Mouse (Mus musculus): ENCODE results near the gene Aak1. TPM values are rescaled to one million over a fixed set of nuclear protein-coding genes. Genes with fewer than 3 reads are reported as not detected.

Aak1 gene
- polyA plus RNA-seq, 1 experiment from 2014 or later: 18.2 TPM

DNA sequence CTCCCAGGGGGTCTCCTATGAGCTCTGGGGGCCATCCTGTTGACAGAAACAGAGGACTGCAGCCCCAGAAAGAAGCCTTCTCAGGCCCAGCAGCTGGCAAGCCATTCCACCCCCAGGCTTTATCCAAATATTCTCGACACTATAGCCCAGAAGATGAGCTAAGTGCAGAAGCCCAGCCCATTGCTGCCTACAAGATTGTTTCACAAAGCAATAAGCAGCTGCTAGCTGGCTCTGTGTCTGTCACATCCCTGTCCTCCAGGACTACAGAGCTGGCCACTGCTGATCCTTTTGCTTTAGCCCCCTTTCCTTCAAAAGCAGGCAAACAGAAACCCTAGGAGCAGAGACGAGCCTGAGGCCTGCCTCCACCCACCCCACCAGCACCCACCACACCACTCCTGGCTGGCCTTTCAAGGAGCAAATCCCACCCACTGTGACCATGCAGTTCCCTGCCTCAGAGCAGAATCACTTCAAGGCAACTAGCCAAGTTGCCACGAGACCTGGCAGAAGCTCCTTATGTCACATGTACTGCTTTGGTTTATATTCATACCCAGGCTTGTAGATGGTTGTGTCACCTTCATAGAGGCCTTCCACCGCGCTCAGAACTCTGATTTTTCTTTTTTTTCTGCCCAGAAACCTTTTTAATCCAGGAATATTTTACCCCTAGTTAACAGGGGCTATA, 147.5 kb downstream of the Aak1 start:
- Histone ChIP-seq H3K4me3 (no peak overlapping the region), H3K4me2 (no peak overlapping the region), H3K27ac (replicated peaks) (0 out of 2 replicates have a peak overlapping the region, but pooled peaks have one; percentile 8), H3K4me1 (peaks cover 32% of the 10 kb centered on the region), H3K9me3 (no peaks in the 10 kb centered on the region), H3K9ac (0 out of 2 replicates have a peak overlapping the region, but pooled peaks have one; percentile 25), H3K36me3 (peaks cover 58% of the 10 kb centered on the region), H3K27me3 (replicated peaks) (no peaks in the 10 kb centered on the region)
- WGBS: 76% methylated on average over 5 of the region's 5 CpGs
- ATAC-seq (ENCODE audit: extremely low read depth, insufficient number of reproducible peaks, low FRiP score, low TSS enrichment): no peak

- H3K9me3 ChIP-seq: no peaks in the 10 kb centered on the region
- WGBS: 82% methylated on average over 6 of the region's 6 CpGs
- H3K9ac ChIP-seq: no peak overlapping the region; the same call in 1 of the 2 replicates
- peaks cover 30% of the 10 kb centered on the region for H3K4me1 ChIP-seq
- H3K4me2 ChIP-seq: no peak overlapping the region
- ATAC-seq (ENCODE audit: extremely low read depth, insufficient number of reproducible peaks, low FRiP score, low TSS enrichment): no peak
- H3K27me3 ChIP-seq (replicated peaks): no peaks in the 10 kb centered on the region
- H3K36me3 ChIP-seq: peaks cover 58% of the 10 kb centered on the region
- no peak overlapping the region for H3K4me3 ChIP-seq
- H3K27ac ChIP-seq (replicated peaks): no peak overlapping the region
Measured at GRCm38 (mm10) chr6:86997360-86997759, 148.0 kb downstream of the Aak1 start.

DNA sequence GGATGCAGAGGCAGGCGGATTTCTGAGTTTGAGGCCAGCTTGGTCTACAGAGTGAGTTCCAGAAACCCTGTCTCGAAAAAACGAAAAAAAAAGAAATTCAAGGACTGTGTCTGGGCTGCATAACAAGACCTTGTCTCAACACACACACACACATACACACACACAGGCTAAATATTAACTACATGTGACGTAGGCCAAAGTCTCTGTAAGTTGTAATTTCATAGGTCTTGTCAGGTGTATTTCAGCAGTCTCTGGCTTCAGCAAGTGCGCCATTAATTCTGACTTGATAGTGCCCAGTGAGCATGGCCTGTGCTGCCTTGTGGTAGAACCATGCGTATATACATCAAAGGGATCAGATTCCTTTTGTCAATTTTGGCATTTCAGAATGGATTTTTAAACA, 152.7 kb downstream of the Aak1 start:
- 86% methylated on average over 6 of the region's 6 CpGs for WGBS
- Histone ChIP-seq H3K4me2 (no peak overlapping the region), H3K9ac (0 out of 2 replicates have a peak overlapping the region, but pooled peaks have one; percentile 44), H3K4me3 (no peak overlapping the region), H3K36me3 (peaks cover 36% of the 10 kb centered on the region), H3K27me3 (replicated peaks) (no peaks in the 10 kb centered on the region), H3K4me1 (peaks cover 18% of the 10 kb centered on the region), H3K27ac (replicated peaks) (peak overlapping the region; percentile 69), H3K9me3 (no peaks in the 10 kb centered on the region)
- ATAC-seq (ENCODE audit: extremely low read depth, insufficient number of reproducible peaks, low FRiP score, low TSS enrichment): no peak

- Histone ChIP-seq H3K27ac (replicated peaks) (peak overlapping the region; percentile 69), H3K4me2 (no peak overlapping the region), H3K9me3 (no peaks in the 10 kb centered on the region), H3K36me3 (peaks cover 30% of the 10 kb centered on the region), H3K4me3 (no peak overlapping the region), H3K27me3 (replicated peaks) (no peaks in the 10 kb centered on the region), H3K4me1 (peaks cover 13% of the 10 kb centered on the region), H3K9ac (peak overlapping the region; percentile 44; the same call in 1 of the 2 replicates)
- 38% methylated on average over 8 of the region's 8 CpGs for WGBS
- ATAC-seq (ENCODE audit: extremely low read depth, insufficient number of reproducible peaks, low FRiP score, low TSS enrichment): no peak; the same call in 1 of the 2 replicates
Measured at GRCm38 (mm10) chr6:87002521-87003055, 153.3 kb downstream of the Aak1 start.

DNA sequence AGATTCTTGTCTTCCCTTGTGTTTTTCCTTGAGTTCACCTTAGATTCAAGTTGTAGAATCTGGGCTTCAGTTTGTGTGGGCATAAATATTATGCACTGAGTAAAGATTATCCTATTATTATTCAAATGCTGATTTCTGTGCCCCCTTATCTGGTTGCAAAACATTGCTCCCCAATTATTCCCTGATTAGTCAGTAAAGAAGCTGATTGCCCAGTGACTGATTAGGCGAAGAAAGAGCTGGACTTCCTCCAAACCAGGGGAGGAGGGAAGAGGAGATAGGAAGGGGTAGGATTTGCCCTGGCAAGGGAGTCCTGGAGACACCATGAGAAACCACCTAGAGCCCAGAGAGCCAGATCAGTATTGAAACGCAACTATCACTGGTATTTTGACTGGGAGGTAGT, 154.8 kb downstream of the Aak1 start:
- Histone ChIP-seq H3K36me3 (peaks cover 15% of the 10 kb centered on the region; the same call in 1 of the 2 replicates), H3K4me3 (no peak overlapping the region), H3K4me2 (no peak overlapping the region), H3K27ac (replicated peaks) (no peak overlapping the region), H3K9me3 (no peaks in the 10 kb centered on the region), H3K27me3 (replicated peaks) (no peaks in the 10 kb centered on the region), H3K9ac (no peak overlapping the region), H3K4me1 (peaks cover 14% of the 10 kb centered on the region)
- ATAC-seq (ENCODE audit: extremely low read depth, insufficient number of reproducible peaks, low FRiP score, low TSS enrichment): no peak
- WGBS: 74% methylated on average over 2 of the region's 2 CpGs

- Histone ChIP-seq H3K9me3 (no peaks in the 10 kb centered on the region), H3K36me3 (peaks cover 4% of the 10 kb centered on the region; the same call in 1 of the 2 replicates), H3K4me1 (peaks cover 22% of the 10 kb centered on the region), H3K4me3 (no peak overlapping the region), H3K9ac (no peak overlapping the region), H3K4me2 (no peak overlapping the region), H3K27me3 (replicated peaks) (no peaks in the 10 kb centered on the region), H3K27ac (replicated peaks) (no peak overlapping the region)
- no peak for ATAC-seq (ENCODE audit: extremely low read depth, insufficient number of reproducible peaks, low FRiP score, low TSS enrichment)
Measured at GRCm38 (mm10) chr6:87005577-87005976, 156.3 kb downstream of the Aak1 start.

- no peaks in the 10 kb centered on the region for H3K9me3 ChIP-seq
- peak within 1 kb of the TSS; percentile 98 for H3K9ac ChIP-seq
- no peaks in the 10 kb centered on the region for H3K27me3 ChIP-seq (replicated peaks)
- peaks cover 14% of the 10 kb centered on the region for H3K36me3 ChIP-seq
- peak within 1 kb of the TSS; percentile 82 for H3K4me3 ChIP-seq
- 71% methylated on average over 6 of the region's 6 CpGs for WGBS
- H3K27ac ChIP-seq (replicated peaks): peak within 1 kb of the TSS; percentile 90
- ATAC-seq (ENCODE audit: extremely low read depth, insufficient number of reproducible peaks, low FRiP score, low TSS enrichment): no peak
- H3K4me2 ChIP-seq: peak within 1 kb of the TSS; percentile 77
- H3K4me1 ChIP-seq: peaks cover 19% of the 10 kb centered on the region
Measured at GRCm38 (mm10) chr6:87008887-87009286, 159.6 kb downstream of the Aak1 start, which contains the start of gene Nfu1. Gene Nfu1, plus strand, starts transcription at chr6:87009236.

DNA sequence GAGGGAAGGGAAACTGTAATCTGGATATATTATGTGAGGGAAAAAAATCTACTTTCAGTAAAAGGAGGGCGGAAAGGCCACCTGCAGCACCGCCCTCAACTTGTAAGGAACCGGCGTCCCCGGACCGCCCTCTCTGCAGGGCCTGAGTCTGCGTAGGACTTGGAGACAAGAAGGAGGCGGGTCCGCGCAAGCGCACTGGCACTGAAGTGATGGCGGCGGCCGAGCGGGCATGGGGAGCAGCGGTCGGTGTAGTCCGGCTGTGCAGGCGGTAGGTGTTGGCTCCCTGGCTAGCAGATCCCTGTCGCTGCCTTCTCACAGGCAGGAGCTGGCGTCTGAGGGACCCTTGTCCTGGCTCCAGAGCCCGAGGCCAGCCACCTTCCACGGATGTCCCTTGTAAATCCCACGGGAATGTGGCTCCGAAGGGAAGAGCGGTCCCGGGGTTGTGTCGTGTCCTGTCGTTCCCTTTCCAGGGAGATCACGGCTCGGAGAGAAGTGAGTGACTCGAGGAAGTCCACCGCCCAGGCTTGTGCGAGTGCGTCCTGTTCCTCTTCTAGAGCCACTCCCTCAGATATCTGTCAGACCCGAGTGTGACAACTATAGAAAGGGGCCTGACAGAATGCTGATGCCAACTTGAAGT, 160.5 kb downstream of the Aak1 start:
- peaks cover 20% of the 10 kb centered on the region for H3K36me3 ChIP-seq
- peaks cover 19% of the 10 kb centered on the region for H3K4me1 ChIP-seq
- peak overlapping the region; percentile 90 for H3K27ac ChIP-seq (replicated peaks)
- peak overlapping the region; percentile 98 for H3K9ac ChIP-seq
- peak overlapping the region; percentile 77 for H3K4me2 ChIP-seq
- peak overlapping the region; percentile 82 for H3K4me3 ChIP-seq
- no peaks in the 10 kb centered on the region for H3K9me3 ChIP-seq
- H3K27me3 ChIP-seq (replicated peaks): no peaks in the 10 kb centered on the region
- peak; percentile 81; the same call in 1 of the 2 replicates for ATAC-seq (ENCODE audit: extremely low read depth, insufficient number of reproducible peaks, low FRiP score, low TSS enrichment)
- WGBS: under 1% methylated on average over 36 of the region's 36 CpGs

GRCm38 (mm10) chr6:87016916-87017315, 167.6 kb downstream of the Aak1 start:
- H3K27ac ChIP-seq (replicated peaks): no peak overlapping the region
- H3K9ac ChIP-seq: no peak overlapping the region
- no peaks in the 10 kb centered on the region for H3K27me3 ChIP-seq (replicated peaks)
- no peak for ATAC-seq (ENCODE audit: extremely low read depth, insufficient number of reproducible peaks, low FRiP score, low TSS enrichment)
- no peak overlapping the region for H3K4me2 ChIP-seq
- WGBS: 55% methylated on average over 4 of the region's 4 CpGs
- no peak overlapping the region for H3K4me3 ChIP-seq
- peaks cover 6% of the 10 kb centered on the region; the same call in 1 of the 2 replicates for H3K4me1 ChIP-seq
- peaks cover 6% of the 10 kb centered on the region; the same call in 1 of the 2 replicates for H3K9me3 ChIP-seq
- peaks cover 88% of the 10 kb centered on the region for H3K36me3 ChIP-seq

DNA sequence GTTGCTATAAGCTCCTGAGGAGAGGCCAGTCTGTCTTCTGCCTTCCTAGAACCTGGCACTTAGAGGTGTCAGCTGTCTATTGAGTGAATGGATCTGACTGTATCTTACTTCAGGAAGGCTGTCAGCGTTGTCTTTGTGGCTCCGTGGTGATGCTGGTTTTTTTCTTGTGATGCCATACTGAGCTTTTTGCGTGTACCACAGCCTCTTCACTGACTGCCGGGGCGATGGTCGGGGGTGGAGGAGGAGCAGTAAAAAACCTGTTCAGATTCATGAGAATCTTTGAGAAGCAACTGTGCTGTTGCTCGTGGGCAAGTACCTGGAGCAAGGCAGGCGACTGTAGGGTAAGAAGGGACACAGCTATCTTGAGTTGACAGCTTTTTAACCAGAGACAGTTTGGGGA, 169.6 kb downstream of the Aak1 start:
- Histone ChIP-seq H3K27me3 (replicated peaks) (no peaks in the 10 kb centered on the region), H3K9me3 (peaks cover 6% of the 10 kb centered on the region; the same call in 1 of the 2 replicates), H3K4me3 (no peak overlapping the region), H3K9ac (no peak overlapping the region), H3K27ac (replicated peaks) (no peak overlapping the region), H3K4me1 (peaks cover 6% of the 10 kb centered on the region; the same call in 1 of the 2 replicates), H3K4me2 (no peak overlapping the region), H3K36me3 (peaks cover 92% of the 10 kb centered on the region)
- WGBS: 85% methylated on average over 8 of the region's 8 CpGs
- ATAC-seq (ENCODE audit: extremely low read depth, insufficient number of reproducible peaks, low FRiP score, low TSS enrichment): no peak

DNA sequence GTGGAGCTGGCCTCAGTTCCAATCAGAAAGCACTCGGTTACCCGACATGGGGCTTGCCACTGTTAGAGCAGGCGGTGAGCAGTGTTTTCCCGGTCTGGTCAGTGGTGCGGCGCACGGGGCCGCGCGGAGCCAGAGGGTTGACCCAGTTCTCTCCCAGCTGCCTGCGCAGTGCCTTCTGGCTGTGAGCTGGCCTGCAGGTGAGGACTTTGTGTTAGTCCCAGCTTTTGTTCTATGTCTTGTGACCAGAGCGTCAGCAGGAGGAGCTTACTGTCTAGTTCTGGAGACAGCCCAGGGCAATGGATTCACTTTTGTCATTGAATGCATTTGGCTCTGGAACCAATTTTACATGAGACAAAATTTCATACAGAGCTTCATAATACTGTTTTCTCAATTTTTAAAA, 172.5 kb downstream of the Aak1 start:
- no peak overlapping the region for H3K4me3 ChIP-seq
- no peak for ATAC-seq (ENCODE audit: extremely low read depth, insufficient number of reproducible peaks, low FRiP score, low TSS enrichment)
- peaks cover 95% of the 10 kb centered on the region for H3K36me3 ChIP-seq
- peaks cover 6% of the 10 kb centered on the region; the same call in 1 of the 2 replicates for H3K9me3 ChIP-seq
- no peak overlapping the region for H3K4me2 ChIP-seq
- peaks cover 12% of the 10 kb centered on the region for H3K4me1 ChIP-seq
- no peaks in the 10 kb centered on the region for H3K27me3 ChIP-seq (replicated peaks)
- H3K9ac ChIP-seq: no peak overlapping the region
- 95% methylated on average over 12 of the region's 12 CpGs for WGBS
- H3K27ac ChIP-seq (replicated peaks): no peak overlapping the region

Data from heart, embryonic 13.5 days (tissue).